In genomic region chr7:83474986-83475385, GRCm38 (mm10) we compare ENCODE assay signal across 14 mouse cellular contexts.
A peak's percentile ranks its signal among the peaks of the same experiment; 100 is the strongest.
DNase-seq lines count a peak whose midpoint lies in the region; ATAC-seq and TF ChIP-seq lines count a peak whose summit lies in the region.
"Had no signal": no experiment of that assay in that cellular context is flagged by ENCODE, and none has a peak within 500 bp of the region (broad histone marks: within the 10 kb centered on the region; RNA-seq: fewer than 3 reads in every experiment).

No protein-coding gene starts in this region.

- H3K27me3 ChIP-seq in heart, embryonic 13.5 days (replicated peaks), result no peaks in the 10 kb centered on the region
- H3K27me3 ChIP-seq in lung, embryonic 16.5 days (ENCODE audit: control insufficient read depth, insufficient read depth, low read depth, low read length), result no peaks in the 10 kb centered on the region
- H3K27me3 ChIP-seq in stomach, embryonic 15.5 days (replicated peaks), result no peaks in the 10 kb centered on the region; the same call in 1 of the 2 replicates
- no peaks in the 10 kb centered on the region; the same call in 1 of the 2 replicates for H3K27me3 ChIP-seq in cerebellum, adult 2 months (ENCODE audit: control insufficient read depth, insufficient read depth, low read length)
- H3K27me3 ChIP-seq: neural tube, embryonic 15.5 days had no signal

- peak overlapping the region; percentile 77 for H3K27ac ChIP-seq in heart, embryonic 13.5 days (replicated peaks)
- H3K27ac ChIP-seq in lung, embryonic 16.5 days (ENCODE audit: low read length), result no peak overlapping the region; the same call in 1 of the 2 replicates
- H3K27ac ChIP-seq in stomach, embryonic 15.5 days, result peak overlapping the region; percentile 67
- H3K27ac ChIP-seq in cerebellum, adult 2 months (ENCODE audit: insufficient read depth, low read length), result no peak overlapping the region
- H3K27ac ChIP-seq: neural tube, embryonic 15.5 days had no signal

- no peak for TF ChIP-seq CTCF in cerebellum, adult 2 months (IDR thresholded peaks at IDR 0.05; ENCODE audit: borderline replicate concordance, insufficient read depth, low read depth, low read length)

- TF ChIP-seq POLR2A in cerebellum, adult 2 months (IDR thresholded peaks at IDR 0.05; ENCODE audit: borderline replicate concordance, insufficient read depth, low read length), result no peak

- ATAC-seq in heart, embryonic 13.5 days (ENCODE audit: extremely low read depth, insufficient number of reproducible peaks, low FRiP score, low TSS enrichment), result no peak
- ATAC-seq in lung, embryonic 16.5 days (ENCODE audit: low read depth), result peak; percentile 27
- peak; percentile 13; the same call in 1 of the 2 replicates for ATAC-seq in stomach, embryonic 15.5 days (ENCODE audit: insufficient read depth, low FRiP score, low read depth)
- ATAC-seq: inflammation-experienced regulatory T-cells, adult 6 months; lung, postnatal 0 days had no signal

- H3K9ac ChIP-seq in heart, embryonic 13.5 days, result no peak overlapping the region
- H3K9ac ChIP-seq in lung, embryonic 16.5 days (ENCODE audit: low read length), result no peak overlapping the region
- H3K9ac ChIP-seq in stomach, embryonic 15.5 days, result no peak overlapping the region
- H3K9ac ChIP-seq: neural tube, embryonic 15.5 days had no signal

- WGBS in heart, embryonic 13.5 days, result 55% methylated on average over 3 of the region's 3 CpGs
- 60% methylated on average over 3 of the region's 3 CpGs for WGBS in lung, embryonic 16.5 days
- 29% methylated on average over 3 of the region's 3 CpGs for WGBS in stomach, embryonic 15.5 days
- 82% methylated on average over 3 of the region's 3 CpGs for WGBS in cerebellum, adult 2 months

- no peaks in the 10 kb centered on the region for H3K36me3 ChIP-seq in heart, embryonic 13.5 days
- no peaks in the 10 kb centered on the region for H3K36me3 ChIP-seq in lung, embryonic 16.5 days (ENCODE audit: control insufficient read depth, insufficient read depth, low read length)
- H3K36me3 ChIP-seq in stomach, embryonic 15.5 days, result no peaks in the 10 kb centered on the region
- H3K36me3 ChIP-seq: neural tube, embryonic 15.5 days had no signal

- no peak overlapping the region for H3K4me2 ChIP-seq in heart, embryonic 13.5 days
- no peak overlapping the region for H3K4me2 ChIP-seq in lung, embryonic 16.5 days (ENCODE audit: low read depth, low read length)
- H3K4me2 ChIP-seq in stomach, embryonic 15.5 days, result no peak overlapping the region
- H3K4me2 ChIP-seq: neural tube, embryonic 15.5 days had no signal

- H3K4me3 ChIP-seq in heart, embryonic 13.5 days, result no peak overlapping the region
- no peak overlapping the region for H3K4me3 ChIP-seq in lung, embryonic 16.5 days (ENCODE audit: low read length)
- no peak overlapping the region for H3K4me3 ChIP-seq in stomach, embryonic 15.5 days (replicated peaks)
- H3K4me3 ChIP-seq in cerebellum, adult 2 months (replicated peaks; ENCODE audit: insufficient read depth, low read depth, low read length), result no peak overlapping the region
- H3K4me3 ChIP-seq: erythroblast, embryonic 14.5 days; neural tube, embryonic 15.5 days had no signal

- DNase-seq in heart, adult 18-20 months, result no peak
- DNase-seq in lung, adult 18-20 months, result no peak
- peak; percentile 21 for DNase-seq in fat pad, adult 2 months (ENCODE audit: extremely low read depth, low read depth, low spot score)
- DNase-seq in adrenal gland, postnatal 4 days (ENCODE audit: low spot score in 2 of 2), result no peak
- DNase-seq in cerebellum, adult 2 months, result no peak
- DNase-seq: adrenal gland, postnatal 10 days; kidney, postnatal 14 days had no signal

- H3K4me1 ChIP-seq in heart, embryonic 13.5 days, result peaks cover 47% of the 10 kb centered on the region
- H3K4me1 ChIP-seq in lung, embryonic 16.5 days (replicated peaks; ENCODE audit: control insufficient read depth, insufficient read depth, low read length), result peaks cover 26% of the 10 kb centered on the region
- H3K4me1 ChIP-seq in stomach, embryonic 15.5 days, result peaks cover 19% of the 10 kb centered on the region
- peaks cover 4% of the 10 kb centered on the region; the same call in 1 of the 2 replicates for H3K4me1 ChIP-seq in cerebellum, adult 2 months (ENCODE audit: control insufficient read depth, insufficient read depth, low read length)

- no peaks in the 10 kb centered on the region for H3K9me3 ChIP-seq in heart, embryonic 13.5 days
- H3K9me3 ChIP-seq in lung, embryonic 16.5 days (ENCODE audit: control insufficient read depth, low read length), result no peaks in the 10 kb centered on the region
- no peaks in the 10 kb centered on the region for H3K9me3 ChIP-seq in stomach, embryonic 15.5 days
- H3K9me3 ChIP-seq: neural tube, embryonic 15.5 days had no signal

Comparison
In these comparisons a context has a peak if more than half of its experiments do, and no peak if none do; other contexts are left out.
1. H3K27ac ChIP-seq: peak in heart, embryonic 13.5 days (single experiment) and stomach, embryonic 15.5 days (single experiment); none in lung, embryonic 16.5 days (single experiment) and cerebellum, adult 2 months (single experiment).